29 mouse cellular contexts compared by ENCODE assay signal in genomic region chr10:19657426-19657825, GRCm38 (mm10). TPM values are rescaled to one million over a fixed set of nuclear protein-coding genes. Genes with fewer than 3 reads are reported as not detected.
"Had no signal": no experiment of that assay in that cellular context is flagged by ENCODE, and none has a peak within 500 bp of the region (broad histone marks: within the 10 kb centered on the region; RNA-seq: fewer than 3 reads in every experiment).

No protein-coding gene starts in this region.

- ATAC-seq: hindbrain, postnatal 0 days; intestine, embryonic 16.5 days had no signal

- H3K27me3 ChIP-seq: heart, embryonic 13.5 days; heart, embryonic 15.5 days; hindbrain, embryonic 13.5 days; hindbrain, embryonic 15.5 days; kidney, embryonic 15.5 days; limb, embryonic 12.5 days had no signal

- H3K36me3 ChIP-seq: heart, embryonic 10.5 days; heart, embryonic 13.5 days; heart, embryonic 15.5 days; hindbrain, embryonic 13.5 days; hindbrain, embryonic 15.5 days; kidney, embryonic 15.5 days; limb, embryonic 10.5 days; limb, embryonic 12.5 days had no signal

- DNase-seq: gastrocnemius, adult 2 months; gastrocnemius, postnatal 10 days; gastrocnemius, postnatal 25 days; heart, postnatal 14 days; heart, postnatal 36 days; kidney, adult 11 months; kidney, adult 2 months; kidney, adult 9 months; kidney, postnatal 14 days; kidney, postnatal 36 days; layer of hippocampus, adult 9-11 months; layer of hippocampus, postnatal 36 days; liver had no signal

- H3K9ac ChIP-seq: heart, embryonic 13.5 days; heart, embryonic 15.5 days; hindbrain, embryonic 13.5 days; hindbrain, embryonic 15.5 days; kidney, embryonic 15.5 days; limb, embryonic 12.5 days had no signal

- H3K9me3 ChIP-seq: heart, embryonic 10.5 days; heart, embryonic 13.5 days; heart, embryonic 15.5 days; hindbrain, embryonic 13.5 days; hindbrain, embryonic 15.5 days; kidney, embryonic 15.5 days; limb, embryonic 10.5 days; limb, embryonic 12.5 days had no signal

- H3K4me2 ChIP-seq: heart, embryonic 13.5 days; heart, embryonic 15.5 days; hindbrain, embryonic 13.5 days; hindbrain, embryonic 15.5 days; kidney, embryonic 15.5 days; limb, embryonic 12.5 days had no signal

- H3K4me3 ChIP-seq: gastrocnemius, adult 2 months; heart, embryonic 10.5 days; heart, embryonic 13.5 days; heart, embryonic 15.5 days; hindbrain, embryonic 13.5 days; hindbrain, embryonic 15.5 days; kidney, embryonic 15.5 days; limb, embryonic 10.5 days; limb, embryonic 12.5 days had no signal

- H3K27ac ChIP-seq: gastrocnemius, adult 2 months; heart, embryonic 10.5 days; heart, embryonic 13.5 days; heart, embryonic 15.5 days; hindbrain, embryonic 13.5 days; hindbrain, embryonic 15.5 days; hindbrain, postnatal 0 days; kidney, embryonic 15.5 days; kidney, postnatal 0 days; limb, embryonic 10.5 days; limb, embryonic 12.5 days had no signal

- H3K4me1 ChIP-seq: heart, embryonic 10.5 days; heart, embryonic 13.5 days; heart, embryonic 15.5 days; hindbrain, embryonic 13.5 days; hindbrain, embryonic 15.5 days; kidney, embryonic 15.5 days; limb, embryonic 10.5 days; limb, embryonic 12.5 days had no signal

RNA-seq across cellular contexts. Expression of gene Il22ra2, which starts 35.6 kb away (rescaled TPM):
- polyA plus RNA-seq: frontal cortex, adult 2 months; heart, embryonic 10.5 days; heart, embryonic 13.5 days; heart, embryonic 15.5 days; heart, postnatal 0 days; hindbrain, embryonic 11.5 days; hindbrain, embryonic 13.5 days; hindbrain, embryonic 15.5 days; hindbrain, postnatal 0 days; intestine, embryonic 14.5 days; intestine, embryonic 16.5 days; kidney, embryonic 15.5 days; kidney, postnatal 0 days; limb, embryonic 10.5 days; limb, embryonic 12.5 days had no signal

RNA-seq across cellular contexts. Expression of gene Il20ra, which starts 54.9 kb away (rescaled TPM):
- polyA plus RNA-seq: heart, embryonic 13.5 days; heart, embryonic 15.5 days; heart, postnatal 0 days; hindbrain, embryonic 11.5 days; large intestine, adult 2 months had no signal
